Comparison of ENCODE assay signal across 23 mouse cellular contexts in the genomic region with DNA sequence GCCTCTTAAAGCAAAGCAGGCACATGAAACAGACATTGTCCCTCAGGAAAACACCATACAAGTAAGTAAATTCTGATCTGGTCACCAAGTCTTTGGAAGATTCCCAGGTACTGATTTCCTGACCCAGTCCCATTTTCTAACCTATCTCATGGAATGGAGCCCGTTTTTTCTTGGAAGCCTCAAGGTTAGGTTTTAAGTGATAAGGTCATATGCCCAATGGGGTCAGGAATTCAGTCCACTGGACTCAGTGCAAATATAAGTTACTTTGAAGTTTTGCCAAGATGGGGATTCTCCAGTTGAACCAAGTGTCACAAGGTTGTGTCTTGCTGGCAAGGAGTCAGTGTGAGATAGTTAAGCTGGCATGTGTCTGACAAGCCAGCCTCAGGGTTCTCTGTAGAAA. TPM values are rescaled to one million over a fixed set of nuclear protein-coding genes. Genes with fewer than 3 reads are reported as not detected.
DNase-seq lines count a peak whose midpoint lies in the region; ATAC-seq and TF ChIP-seq lines count a peak whose summit lies in the region.
"Had no signal": no experiment of that assay in that cellular context is flagged by ENCODE, and none has a peak within 500 bp of the region (broad histone marks: within the 10 kb centered on the region; RNA-seq: fewer than 3 reads in every experiment).

No protein-coding gene starts in this region.

- TF ChIP-seq EP300 in liver, postnatal 0 days (IDR thresholded peaks at IDR 0.05; ENCODE audit: low read depth), result no peak

- H3K9me3 ChIP-seq in heart, embryonic 13.5 days, result no peaks in the 10 kb centered on the region
- H3K9me3 ChIP-seq in liver, postnatal 0 days (ENCODE audit: low read length), result no peaks in the 10 kb centered on the region
- H3K9me3 ChIP-seq: embryonic facial prominence, embryonic 13.5 days; forebrain, embryonic 12.5 days; heart, embryonic 10.5 days; hindbrain, embryonic 10.5 days; intestine, embryonic 15.5 days had no signal

- H3K4me1 ChIP-seq in heart, embryonic 13.5 days, result peaks cover 54% of the 10 kb centered on the region
- H3K4me1 ChIP-seq in liver, adult 2 months (ENCODE audit: control insufficient read depth, insufficient read depth, low read length), result peaks cover 27% of the 10 kb centered on the region
- no peaks in the 10 kb centered on the region for H3K4me1 ChIP-seq in liver, postnatal 0 days (ENCODE audit: insufficient read depth)
- H3K4me1 ChIP-seq: embryonic facial prominence, embryonic 13.5 days; hindbrain, embryonic 10.5 days; intestine, embryonic 15.5 days had no signal

- no peaks in the 10 kb centered on the region for H3K27me3 ChIP-seq in heart, embryonic 13.5 days (replicated peaks)
- H3K27me3 ChIP-seq in liver, adult 2 months (ENCODE audit: control insufficient read depth, insufficient read depth, low read length), result no peaks in the 10 kb centered on the region
- H3K27me3 ChIP-seq in liver, postnatal 0 days (ENCODE audit: insufficient read depth, low read length), result no peaks in the 10 kb centered on the region
- H3K27me3 ChIP-seq: CH12.LX; embryonic facial prominence, embryonic 13.5 days; forebrain, embryonic 12.5 days; intestine, embryonic 15.5 days; Patski had no signal

- peak; percentile 20 for DNase-seq in adrenal gland, adult 8-10 months
- no peak for DNase-seq in adrenal gland, postnatal 25 days
- no peak for DNase-seq in heart, postnatal 4 days
- peak; percentile 94 for DNase-seq in liver, adult 2 months (ENCODE audit: extremely low read depth, low read depth, low spot score)
- no peak for DNase-seq in liver, postnatal 0 days
- peak; percentile 12 to 13 for DNase-seq in adrenal gland, postnatal 36 days
- DNase-seq: cerebellum, adult 18-20 months; cerebellum, adult 9-11 months; cerebellum, postnatal 36 days; gastrocnemius, postnatal 10 days; kidney, adult 18-20 months had no signal

- no peaks in the 10 kb centered on the region for H3K79me2 ChIP-seq in liver, adult 2 months (ENCODE audit: control insufficient read depth, insufficient read depth, low read length)

- no peak for TF ChIP-seq CTCF in liver, adult 2 months (IDR thresholded peaks at IDR 0.05; ENCODE audit: low read depth, low read length)
- no peak for TF ChIP-seq CTCF in liver, postnatal 0 days (IDR thresholded peaks at IDR 0.05; ENCODE audit: low read depth)

- no peak for TF ChIP-seq POLR2A in liver, adult 2 months (IDR thresholded peaks at IDR 0.05; ENCODE audit: extremely low read depth, insufficient read depth, low read length)

- no peak overlapping the region for H3K4me3 ChIP-seq in heart, embryonic 13.5 days
- H3K4me3 ChIP-seq in liver, adult 2 months (ENCODE audit: insufficient read depth, low read depth, low read length), result no peak overlapping the region
- H3K4me3 ChIP-seq in liver, postnatal 0 days (ENCODE audit: low read depth, low read length), result no peak overlapping the region
- H3K4me3 ChIP-seq: embryonic facial prominence, embryonic 13.5 days; forebrain, embryonic 12.5 days; heart, embryonic 10.5 days; hindbrain, embryonic 10.5 days; intestine, embryonic 15.5 days had no signal

- peak overlapping the region; percentile 74 for H3K27ac ChIP-seq in heart, embryonic 13.5 days (replicated peaks)
- peak overlapping the region; percentile 50 for H3K27ac ChIP-seq in liver, adult 2 months (replicated peaks; ENCODE audit: insufficient read depth, low read depth, low read length)
- H3K27ac ChIP-seq in liver, postnatal 0 days (ENCODE audit: low read depth), result no peak overlapping the region
- H3K27ac ChIP-seq: embryonic facial prominence, embryonic 13.5 days; forebrain, embryonic 12.5 days; hindbrain, embryonic 10.5 days; hindbrain, embryonic 14.5 days; intestine, embryonic 15.5 days had no signal

- no peak overlapping the region for H3K4me2 ChIP-seq in heart, embryonic 13.5 days
- no peak overlapping the region for H3K4me2 ChIP-seq in liver, postnatal 0 days (ENCODE audit: low read depth, low read length)
- H3K4me2 ChIP-seq: embryonic facial prominence, embryonic 13.5 days; forebrain, embryonic 12.5 days; hindbrain, embryonic 14.5 days; intestine, embryonic 15.5 days had no signal

- peak; percentile 12; the same call in 1 of the 2 replicates for ATAC-seq in heart, embryonic 13.5 days (ENCODE audit: extremely low read depth, insufficient number of reproducible peaks, low FRiP score, low TSS enrichment)
- no peak for ATAC-seq in liver, postnatal 0 days
- ATAC-seq: activated CD4-positive, CD25-positive, alpha-beta regulatory T cell, adult 4 months; forebrain, embryonic 16.5 days; intestine, embryonic 15.5 days; Patski had no signal

- 43% methylated on average over 1 of the region's 1 CpGs for WGBS in heart, embryonic 13.5 days
- 19% methylated on average over 1 of the region's 1 CpGs for WGBS in liver, adult 2 months
- WGBS in liver, postnatal 0 days (ENCODE audit: insufficient replicate concordance), result 81% methylated on average over 1 of the region's 1 CpGs

- no peak overlapping the region for H3K9ac ChIP-seq in heart, embryonic 13.5 days
- no peak overlapping the region for H3K9ac ChIP-seq in liver, adult 2 months (ENCODE audit: low read depth, low read length)
- H3K9ac ChIP-seq in liver, postnatal 0 days (replicated peaks), result no peak overlapping the region
- H3K9ac ChIP-seq: embryonic facial prominence, embryonic 13.5 days; forebrain, embryonic 12.5 days; hindbrain, embryonic 14.5 days; intestine, embryonic 15.5 days had no signal

- peaks cover 79% of the 10 kb centered on the region for H3K36me3 ChIP-seq in heart, embryonic 13.5 days
- peaks cover 31% of the 10 kb centered on the region for H3K36me3 ChIP-seq in liver, adult 2 months (ENCODE audit: control insufficient read depth, insufficient read depth, low read length)
- H3K36me3 ChIP-seq in liver, postnatal 0 days (replicated peaks; ENCODE audit: insufficient read depth, low read length), result peaks cover 50% of the 10 kb centered on the region

RNA-seq across cellular contexts. Expression of gene Csrp3, which starts 23.2 kb away (rescaled TPM):
- total RNA-seq in adrenal gland, adult 8-10 months (2022), result not detected
- not detected in 2 replicates for total RNA-seq in adrenal gland, postnatal 25 days (2021)
- 1,256 and 1,437 TPM in 2 replicates for polyA plus RNA-seq in heart, embryonic 13.5 days (2015; fragmentation: Nextera tagmentation; extraction: Ambion mirVana)
- total RNA-seq in heart, postnatal 4 days (2021), result 1,000 to 10,000 TPM; 1,381 to 1,460 TPM
- 16.8 and 44.6 TPM in 2 replicates for total RNA-seq in liver, adult 2 months (2014; rRNA removed)
- 10.9 and 11.4 TPM in 2 replicates for polyA plus RNA-seq in liver, adult 2 months (2012; rRNA removed)
- 0.85 and 2.5 TPM in 2 replicates for polyA plus RNA-seq in liver, postnatal 0 days (2015; fragmentation: Nextera tagmentation; extraction: Ambion mirVana)
- total RNA-seq in adrenal gland, postnatal 36 days (2021), result not detected
- polyA plus RNA-seq: activated CD4-positive, CD25-positive, alpha-beta regulatory T cell, adult 4 months; forebrain, embryonic 16.5 days; frontal cortex, adult 2 months; hindbrain, embryonic 10.5 days; hindbrain, embryonic 14.5 days; Patski had no signal

RNA-seq across cellular contexts. Expression of gene Zdhhc13, which starts 35.9 kb away (rescaled TPM):
- total RNA-seq in adrenal gland, adult 8-10 months (2022), result 10 to 100 TPM; 10.2 to 11.6 (median 11.0) TPM
- total RNA-seq in adrenal gland, postnatal 25 days (2021), result 8.2 and 9.7 TPM in 2 replicates
- 31.1 and 32.5 TPM in 2 replicates for polyA plus RNA-seq in heart, embryonic 13.5 days (2015; fragmentation: Nextera tagmentation; extraction: Ambion mirVana)
- total RNA-seq in heart, postnatal 4 days (2021), result 10 to 100 TPM; 21.2 to 22.6 TPM
- 6.2 and 7.7 TPM in 2 replicates for total RNA-seq in liver, adult 2 months (2014; rRNA removed)
- polyA plus RNA-seq in liver, adult 2 months (2012; rRNA removed), result 2.7 and 3.0 TPM in 2 replicates
- 8.2 and 10.3 TPM in 2 replicates for polyA plus RNA-seq in liver, postnatal 0 days (2015; fragmentation: Nextera tagmentation; extraction: Ambion mirVana)
- total RNA-seq in adrenal gland, postnatal 36 days (2021), result 10 to 100 TPM; 10.3 to 11.8 TPM

RNA-seq across cellular contexts. Expression of gene E2f8, which starts 56.7 kb away (rescaled TPM):
- total RNA-seq in adrenal gland, adult 8-10 months (2022), result 1 to 10 TPM in 3 of 4 experiments, under 1 TPM in 1; 0.17 to 1.5 (median 1.3) TPM
- total RNA-seq in adrenal gland, postnatal 25 days (2021), result 3.6 and 4.5 TPM in 2 replicates
- polyA plus RNA-seq in heart, embryonic 13.5 days (2015; fragmentation: Nextera tagmentation; extraction: Ambion mirVana), result 18.6 and 19.9 TPM in 2 replicates
- total RNA-seq in heart, postnatal 4 days (2021), result 10 to 100 TPM; 17.6 to 18.5 TPM
- 0.83 and 1.1 TPM in 2 replicates for total RNA-seq in liver, adult 2 months (2014; rRNA removed)
- polyA plus RNA-seq in liver, adult 2 months (2012; rRNA removed), result 1.3 and 2.6 TPM in 2 replicates
- 12.8 and 13.0 TPM in 2 replicates for polyA plus RNA-seq in liver, postnatal 0 days (2015; fragmentation: Nextera tagmentation; extraction: Ambion mirVana)
- total RNA-seq in adrenal gland, postnatal 36 days (2021), result 1 to 10 TPM; 1.9 to 2.2 TPM

Comparison
In these comparisons a context has a peak if more than half of its experiments do, and no peak if none do; other contexts are left out.
1. DNase-seq: peak in adrenal gland, adult 8-10 months (single experiment), liver, adult 2 months (single experiment) and adrenal gland, postnatal 36 days (2 of 2); none in adrenal gland, postnatal 25 days (single experiment), heart, postnatal 4 days (single experiment) and liver, postnatal 0 days (single experiment).
2. RNA of gene Csrp3, which starts 23.2 kb away (total RNA-seq): 1,381 to 1,460 TPM in heart, postnatal 4 days and 16.8 to 44.6 TPM in liver, adult 2 months; not detected in adrenal gland, adult 8-10 months, not detected in adrenal gland, postnatal 25 days and not detected in adrenal gland, postnatal 36 days; every median in the first group is over 10 times any median in the second.